Mouse (Mus musculus): ENCODE measurements around the gene Il4i1. TPM values are rescaled to one million over a fixed set of nuclear protein-coding genes. Genes with fewer than 3 reads are reported as not detected.

Il4i1 gene
- total RNA-seq, 2 experiments from 2014 or later, result 2.3 to 2.6 TPM

GRCm38 (mm10) chr7:44857042-44857552 lies 40.9 kb downstream of the Il4i1 start, which contains the start of gene Pnkp:
Gene Pnkp (plus strand): TSS chr7:44857139.
- peak; percentile 85 for DNase-seq
- intact Hi-C loops (cut with DNase I; ENCODE audit: low total_unique reads), result no loop called here

DNA sequence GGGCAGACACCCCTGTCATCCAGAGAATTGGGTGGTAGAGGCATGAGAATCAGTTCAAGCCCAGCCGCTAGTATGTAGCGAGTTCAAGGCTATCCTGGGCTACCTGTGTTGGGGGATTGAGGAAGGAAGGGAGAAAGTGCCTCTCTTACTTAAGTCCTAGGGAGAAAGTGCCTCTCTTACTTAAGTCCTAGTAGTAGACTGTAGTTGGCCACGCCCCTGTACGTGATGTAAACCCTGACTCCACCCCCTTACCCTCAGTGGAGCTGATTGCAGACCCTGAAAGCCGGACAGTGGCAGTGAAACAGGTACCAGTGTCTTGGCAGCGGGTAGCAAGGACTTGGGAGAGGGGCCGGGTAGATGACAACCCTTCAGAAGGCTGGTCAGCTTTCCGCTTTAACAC lies 41.7 kb downstream of the Il4i1 start:
- no peak for DNase-seq
- intact Hi-C loops (cut with DNase I; ENCODE audit: low total_unique reads), result no loop called here

GRCm38 (mm10) chr7:44859896-44860295 lies 43.7 kb downstream of the Il4i1 start:
- no peak for DNase-seq
- intact Hi-C loops (cut with DNase I; ENCODE audit: low total_unique reads), result no loop called here

- intact Hi-C loops (cut with DNase I; ENCODE audit: low total_unique reads), result no loop called here
- peak; percentile 79 for DNase-seq
Measured at GRCm38 (mm10) chr7:44860576-44861428, 44.6 kb downstream of the Il4i1 start.

DNA sequence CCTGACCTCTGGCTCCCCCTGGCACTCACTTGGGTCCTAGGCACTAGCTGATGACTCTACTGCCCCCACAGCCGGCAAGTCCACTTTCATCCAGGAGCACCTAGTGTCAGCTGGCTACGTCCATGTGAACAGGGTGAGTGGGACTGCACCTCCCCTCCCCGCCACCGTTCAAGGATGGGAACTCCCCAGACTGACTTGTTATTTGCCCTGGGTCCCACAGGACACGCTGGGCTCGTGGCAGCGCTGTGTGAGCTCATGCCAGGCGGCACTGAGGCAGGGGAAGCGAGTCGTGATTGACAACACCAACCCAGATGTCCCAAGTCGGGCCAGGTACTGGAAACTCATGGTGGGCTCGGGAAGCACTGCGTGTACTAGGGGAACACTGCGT lies 45.2 kb downstream of the Il4i1 start:
- intact Hi-C loops (cut with DNase I; ENCODE audit: low total_unique reads), result no loop called here
- no peak for DNase-seq

- intact Hi-C loops (cut with DNase I; ENCODE audit: low total_unique reads), result no loop called here
- no peak for DNase-seq
Measured at GRCm38 (mm10) chr7:44862434-44862833, 46.2 kb downstream of the Il4i1 start.

DNA sequence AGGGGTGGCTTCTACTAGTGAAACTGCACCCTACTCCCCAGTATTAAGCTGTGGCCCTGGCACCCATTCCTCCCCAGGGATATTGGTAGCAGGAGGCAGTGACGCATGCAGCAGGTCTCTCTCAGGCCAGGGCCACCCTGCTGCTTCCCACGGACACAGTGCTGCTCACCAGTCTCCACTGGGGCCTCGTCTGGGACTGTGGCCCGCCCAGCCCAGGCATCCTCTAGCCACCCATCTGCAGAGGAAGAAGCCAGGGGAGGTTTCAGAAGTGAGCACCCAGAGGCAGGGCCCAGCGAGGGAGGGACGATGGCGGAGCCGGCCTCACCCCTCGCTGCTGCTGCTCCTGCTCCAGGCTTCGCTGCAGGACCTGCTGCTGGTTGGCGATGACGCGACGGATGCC lies 47.0 kb downstream of the Il4i1 start:
- DNase-seq, result no peak
- intact Hi-C loops (cut with DNase I; ENCODE audit: low total_unique reads), result no loop called here

DNA sequence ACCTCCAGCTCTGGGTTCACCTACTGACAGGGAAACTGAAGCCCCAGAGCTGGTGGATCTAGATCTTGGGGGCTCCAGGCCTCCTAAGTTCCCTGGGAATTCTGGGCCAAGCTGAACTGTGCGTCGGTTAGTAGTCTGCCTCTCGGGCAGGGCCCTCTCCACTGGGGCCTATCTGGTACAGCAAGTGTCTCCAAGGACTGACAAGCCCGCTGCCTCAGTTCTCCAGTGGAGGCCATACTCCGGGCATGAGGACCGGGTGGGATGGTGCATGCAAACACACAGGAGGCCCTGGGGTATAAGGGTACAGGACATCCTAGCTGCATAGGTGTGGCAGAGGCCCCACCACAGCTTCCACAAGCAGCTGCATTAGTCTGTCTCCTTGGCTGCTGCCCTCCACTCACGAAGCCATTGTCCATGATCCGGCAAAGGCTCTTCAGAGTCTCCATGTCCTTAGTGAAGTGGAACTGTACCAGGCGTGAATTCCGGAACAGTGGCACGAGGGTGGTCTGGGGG lies 47.9 kb downstream of the Il4i1 start:
- intact Hi-C loops (cut with DNase I; ENCODE audit: low total_unique reads), result no loop called here

GRCm38 (mm10) chr7:44864595-44865542 lies 48.7 kb downstream of the Il4i1 start:
- intact Hi-C loops (cut with DNase I; ENCODE audit: low total_unique reads), result no loop called here
- no peak for DNase-seq

More for the DNA sequence above, 47.9 kb downstream of the Il4i1 start:
- DNase-seq, result no peak

- peak; percentile 73 for DNase-seq
- intact Hi-C loops (cut with DNase I; ENCODE audit: low total_unique reads), result no loop called here
Measured at GRCm38 (mm10) chr7:44866276-44867009, 50.3 kb downstream of the Il4i1 start.

DNA sequence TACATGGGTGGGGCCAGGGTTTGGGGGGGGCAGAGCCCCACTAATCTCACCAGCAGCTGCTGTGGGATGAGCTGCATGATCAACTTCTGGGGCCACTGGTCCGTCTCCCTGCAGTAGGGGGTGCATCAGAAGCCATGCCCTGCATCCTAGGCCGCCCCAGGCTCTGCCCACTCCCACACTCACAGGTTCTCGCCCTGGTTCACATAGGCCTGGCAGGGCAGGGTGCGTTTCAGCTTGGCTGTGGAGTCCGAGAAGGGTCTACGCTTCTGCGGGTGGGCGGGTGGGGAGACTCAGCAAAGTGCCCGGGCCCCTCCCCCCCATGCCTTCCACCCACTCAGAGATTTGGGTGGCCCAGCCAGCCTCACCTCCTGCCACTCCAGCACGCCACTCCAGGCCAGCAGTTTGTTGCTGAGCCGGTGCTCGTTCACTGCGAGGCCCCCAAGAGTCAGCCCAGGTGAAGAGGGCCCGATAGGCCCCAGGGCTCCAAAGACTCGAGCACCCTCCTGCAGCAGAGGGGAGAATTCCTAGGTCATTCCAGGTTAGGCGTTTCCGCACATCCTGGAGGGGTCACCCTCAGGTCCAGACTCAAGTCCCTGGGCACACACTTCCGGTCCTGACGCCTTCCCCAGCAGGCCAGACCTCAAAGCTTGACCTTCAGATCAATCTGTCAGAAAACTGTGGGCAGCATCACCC lies 51.0 kb downstream of the Il4i1 start:
- intact Hi-C loops (cut with DNase I; ENCODE audit: low total_unique reads), result no loop called here
- no peak for DNase-seq

DNA sequence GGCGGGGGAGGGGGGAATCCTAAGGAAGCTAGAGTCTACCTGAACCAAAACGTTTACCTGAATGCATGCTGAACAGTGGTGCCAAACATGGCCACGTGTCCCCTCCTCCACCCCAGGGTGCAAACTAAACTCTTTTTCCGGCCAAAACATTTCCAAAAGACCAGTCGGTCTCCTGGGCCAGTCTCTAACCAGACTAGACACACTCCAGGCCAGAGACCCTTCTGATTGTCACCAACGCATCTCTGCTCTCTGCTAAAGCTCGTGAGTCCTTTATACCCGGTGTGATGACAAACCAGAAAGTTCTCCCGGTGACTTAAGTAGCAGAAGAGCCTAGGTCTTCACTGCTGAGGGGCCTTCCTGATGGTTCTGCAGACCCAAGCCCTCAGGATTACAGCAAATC lies 51.6 kb downstream of the Il4i1 start:
- no peak for DNase-seq
- intact Hi-C loops (cut with DNase I; ENCODE audit: low total_unique reads), result no loop called here

DNA sequence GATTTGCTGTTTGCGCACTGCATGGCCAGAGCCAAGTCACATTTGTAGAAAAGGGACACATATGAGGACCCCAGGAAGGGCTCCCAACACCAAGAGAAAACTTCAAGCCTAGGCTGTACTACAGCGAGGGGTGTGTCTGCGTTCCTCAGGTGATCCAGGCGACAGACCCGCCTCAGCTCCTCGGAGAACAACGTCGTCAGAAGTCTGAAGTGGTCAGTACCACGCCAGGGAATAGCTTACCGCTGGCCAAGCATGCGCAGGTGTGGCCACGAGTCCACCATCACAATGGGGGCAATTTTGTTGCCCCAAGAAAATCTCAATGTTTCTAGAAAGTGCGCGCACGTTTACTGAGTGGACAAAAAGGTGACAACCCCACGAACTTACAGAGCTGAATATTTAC lies 52.3 kb downstream of the Il4i1 start:
- intact Hi-C loops (cut with DNase I; ENCODE audit: low total_unique reads), result no loop called here
- no peak for DNase-seq

DNA sequence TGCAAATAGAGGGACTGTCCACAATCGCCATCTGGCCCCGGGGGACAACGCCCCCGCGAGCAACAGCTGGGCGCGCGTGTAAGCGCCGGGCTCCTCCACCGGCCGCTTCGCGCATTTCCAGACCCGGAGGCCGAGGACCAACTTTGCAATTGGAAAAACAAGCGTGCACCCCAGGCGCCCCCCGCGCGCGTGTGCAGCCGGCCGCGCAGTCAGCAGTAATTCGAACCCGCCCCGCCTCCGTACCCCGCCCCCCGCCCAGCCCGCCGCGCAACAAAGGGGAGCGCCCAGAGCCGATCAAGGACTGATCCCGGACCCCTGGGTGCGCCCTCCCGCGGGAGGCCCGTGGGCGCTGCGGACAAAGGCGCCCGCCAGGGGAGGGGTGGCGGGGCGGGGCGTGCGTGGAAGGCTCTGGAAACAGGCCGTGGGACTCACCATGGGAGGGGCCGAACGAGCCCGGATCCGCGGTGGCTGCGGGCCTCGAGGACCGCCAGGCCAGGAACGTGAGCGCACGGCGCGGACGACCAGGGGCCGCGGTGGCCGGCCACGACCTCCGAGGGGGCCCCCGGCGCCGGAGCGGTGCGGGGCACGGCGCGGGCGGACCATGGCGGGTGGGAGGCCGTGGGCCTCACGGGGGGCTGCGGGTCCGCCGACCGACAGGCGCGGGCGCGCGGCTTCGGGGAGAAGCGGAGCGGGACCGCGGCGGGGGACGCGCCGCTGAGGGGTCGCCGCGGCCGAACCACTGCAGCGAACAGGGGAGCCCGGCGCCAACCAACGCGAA lies 52.9 kb downstream of the Il4i1 start:
- intact Hi-C loops (cut with DNase I; ENCODE audit: low total_unique reads), result no loop called here
- peak; percentile 80 for DNase-seq

GRCm38 (mm10) chr7:44869697-44870528 lies 53.7 kb downstream of the Il4i1 start, which contains the start of gene Ptov1:
Gene Ptov1 (minus strand): TSS chr7:44869788.
- DNase-seq, result peak; percentile 94
- intact Hi-C loops (cut with DNase I; ENCODE audit: low total_unique reads), result no loop called here

GRCm38 (mm10) chr7:44870614-44871013 lies 54.4 kb downstream of the Il4i1 start:
- no peak for DNase-seq
- intact Hi-C loops (cut with DNase I; ENCODE audit: low total_unique reads), result no loop called here

- DNase-seq, result no peak
- intact Hi-C loops (cut with DNase I; ENCODE audit: low total_unique reads), result no loop called here
Measured at GRCm38 (mm10) chr7:44871181-44871580, 55.0 kb downstream of the Il4i1 start.
